Mouse (Mus musculus) forebrain, embryonic 12.5 days (tissue): ENCODE results near the gene Socs1. TPM values are rescaled to one million over a fixed set of nuclear protein-coding genes. Genes with fewer than 3 reads are reported as not detected.

Experiments
- ATAC-seq: fragments of 200-750 bp; cut with Nextera tagmentation; 2 replicates; pipeline ENCODE4 v1.8.0; 2017; ENCODE audit warnings: moderate TSS enrichment; ENCODE audit not compliant: low FRiP score
- H3K27ac ChIP-seq: fragments of 300-500 bp; sonication (generic); 2 replicates; pipeline ENCODE4 v1.5.1; 2016; ENCODE audit warnings: mild to moderate bottlenecking
- H3K27me3 ChIP-seq: fragments of 300-500 bp; sonication (generic); 2 replicates; pipeline ENCODE4 v1.6.1; 2016; ENCODE audit warnings: mild to moderate bottlenecking
- H3K36me3 ChIP-seq: fragments of 300-500 bp; sonication (generic); replicated peaks from 2 replicates; pipeline ENCODE4 v1.6.1; 2016; ENCODE audit warnings: mild to moderate bottlenecking
- H3K4me1 ChIP-seq: fragments of 300-500 bp; sonication (generic); 2 replicates; pipeline ENCODE4 v1.6.1; 2016
- H3K4me2 ChIP-seq: fragments of 300-500 bp; sonication (generic); 2 replicates; pipeline ENCODE4 v1.6.1; 2016; ENCODE audit warnings: mild to moderate bottlenecking, moderate library complexity
- H3K4me3 ChIP-seq: fragments of 300-500 bp; sonication (generic); replicated peaks from 2 replicates; pipeline ENCODE4 v1.5.1; 2016; ENCODE audit warnings: mild to moderate bottlenecking
- H3K9ac ChIP-seq: fragments of 300-500 bp; sonication (generic); 2 replicates; pipeline ENCODE4 v1.6.1; 2016; ENCODE audit warnings: mild to moderate bottlenecking
- H3K9me3 ChIP-seq: fragments of 300-500 bp; sonication (generic); 2 replicates; pipeline ENCODE4 v1.6.1; 2016
- WGBS: fragments of 180-500 bp; shearing (Covaris S2); methylation state at CpG from one replicate; pipeline ENCODE4 v1.1.7; 2016; 5-methylcytosine and 5-hydroxymethylcytosine counted together
- polyA plus RNA-seq: library from polyadenylated mRNA; unstranded; fragments of >200 nt; fragmentation: Nextera tagmentation; extraction: Ambion mirVana; gene quantifications from 2 replicates; pipeline ENCODE4 v1.2.1, GENCODE M21; 2016

Socs1 gene
- 2.2 and 2.6 TPM in 2 replicates for polyA plus RNA-seq

DNA sequence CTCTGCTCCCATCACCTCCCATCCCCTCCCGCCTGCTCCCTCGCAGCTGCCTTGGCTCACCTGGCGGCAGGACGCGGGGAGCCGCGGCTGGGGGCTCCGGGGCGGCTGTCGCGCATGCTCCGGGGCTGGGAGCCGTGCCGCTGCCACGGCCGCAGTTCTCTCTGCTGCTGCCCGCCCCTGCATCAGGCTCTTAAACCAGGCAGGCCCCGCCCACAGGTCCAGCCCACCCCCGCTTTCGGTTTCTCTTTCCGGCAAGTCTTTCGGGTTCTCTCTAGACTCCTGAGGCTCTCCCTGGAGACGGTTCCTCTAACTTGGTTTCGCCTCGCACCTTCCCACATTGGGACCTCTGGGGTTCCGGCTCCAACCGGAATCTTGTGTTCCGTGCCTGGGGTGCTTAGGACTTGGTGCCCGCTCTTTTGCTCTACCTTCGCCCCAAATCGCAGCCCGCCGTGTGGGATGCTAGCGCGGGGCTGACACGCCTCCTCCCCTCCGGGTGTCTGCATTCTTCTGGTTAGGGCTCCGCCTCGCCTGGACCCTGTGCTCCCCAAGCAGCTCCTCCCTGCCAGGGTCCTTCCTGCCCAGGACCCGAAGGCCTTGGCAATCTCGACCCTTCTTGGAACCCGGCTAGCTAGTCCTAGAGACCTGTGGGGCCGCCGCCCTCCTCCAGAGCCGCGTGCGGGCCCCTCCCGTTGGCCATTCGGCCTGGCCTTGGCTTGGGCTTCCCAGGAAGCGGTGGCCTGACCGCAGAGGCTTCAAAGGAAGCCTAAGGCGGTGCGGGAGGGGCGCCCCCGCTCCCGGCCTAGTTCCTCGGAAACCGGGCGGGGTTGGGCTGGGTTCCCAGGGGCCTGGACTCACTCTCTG, at the start of gene Socs1:
Socs1 (minus strand) TSS at position 166 of the 861 bp plus-strand sequence.
- H3K4me2 ChIP-seq, result peak within 1 kb of the TSS; percentile 82
- H3K4me3 ChIP-seq, result peak within 1 kb of the TSS; percentile 70
- WGBS, result under 1% methylated on average over 58 of the region's 59 CpGs
- H3K36me3 ChIP-seq, result no peaks in the 10 kb centered on the region
- peak within 1 kb of the TSS; percentile 65 for H3K9ac ChIP-seq
- H3K4me1 ChIP-seq, result peaks cover 30% of the 10 kb centered on the region
- ATAC-seq, result peak; percentile 88
- H3K27me3 ChIP-seq, result peaks cover 30% of the 10 kb centered on the region
- H3K27ac ChIP-seq, result peak within 1 kb of the TSS; percentile 76
- H3K9me3 ChIP-seq, result no peaks in the 10 kb centered on the region

DNA sequence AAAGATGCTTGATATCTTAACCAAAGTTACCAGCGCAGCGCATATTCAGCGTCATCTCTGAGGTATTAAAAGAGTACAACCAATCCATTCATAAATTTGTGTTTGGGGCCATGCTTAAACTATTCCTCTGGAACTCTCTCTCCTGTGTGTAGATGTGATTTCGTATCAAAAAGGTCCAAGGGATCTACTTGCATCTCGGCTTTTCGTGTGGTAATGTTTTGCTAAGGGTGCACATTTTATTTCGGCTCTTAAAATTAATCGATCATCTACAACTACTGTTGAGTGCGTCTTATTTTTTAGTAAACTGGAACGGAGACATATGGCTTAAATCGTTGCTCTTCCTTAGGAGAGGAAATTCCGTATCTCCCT, 49.2 kb upstream of the Socs1 start:
- Histone ChIP-seq H3K27ac (no peak overlapping the region), H3K4me3 (peak overlapping the region; percentile 90), H3K9me3 (no peaks in the 10 kb centered on the region), H3K4me1 (peaks cover 33% of the 10 kb centered on the region), H3K9ac (peak overlapping the region; percentile 85; the same call in 1 of the 2 replicates), H3K27me3 (peaks cover 7% of the 10 kb centered on the region), H3K4me2 (peak overlapping the region; percentile 95), H3K36me3 (no peaks in the 10 kb centered on the region)
- WGBS, result 10% methylated on average over 12 of the region's 12 CpGs
- no peak for ATAC-seq

DNA sequence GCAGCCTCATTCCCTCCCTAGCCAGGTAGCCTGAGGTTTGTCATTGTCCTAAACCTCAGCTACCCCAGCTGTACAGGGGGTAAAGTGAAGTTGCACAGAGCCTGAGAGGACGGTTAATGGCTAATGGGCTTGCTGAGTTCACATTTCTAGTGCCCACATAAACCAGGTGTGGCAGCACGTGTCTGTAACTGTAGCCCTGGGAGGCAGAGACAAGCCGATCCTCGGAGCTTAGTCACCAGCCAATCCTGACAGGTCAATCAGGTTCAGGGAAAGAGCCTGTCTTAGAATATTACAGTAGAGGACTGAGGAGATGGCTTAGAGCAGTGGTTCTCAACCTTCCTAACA, 43.1 kb upstream of the Socs1 start:
- 88% methylated on average over 4 of the region's 4 CpGs for WGBS
- ATAC-seq, result no peak
- no peaks in the 10 kb centered on the region for H3K4me1 ChIP-seq

GRCm38 (mm10) chr16:10827766-10828460, 42.6 kb upstream of the Socs1 start:
- H3K4me3 ChIP-seq, result no peak overlapping the region
- ATAC-seq, result no peak
- H3K27ac ChIP-seq, result no peak overlapping the region
- no peak overlapping the region for H3K4me2 ChIP-seq
- H3K36me3 ChIP-seq, result no peaks in the 10 kb centered on the region
- WGBS, result 85% methylated on average over 7 of the region's 7 CpGs
- no peak overlapping the region for H3K9ac ChIP-seq
- H3K27me3 ChIP-seq, result no peaks in the 10 kb centered on the region
- no peaks in the 10 kb centered on the region for H3K9me3 ChIP-seq
- H3K4me1 ChIP-seq, result no peaks in the 10 kb centered on the region

More for the DNA sequence above, 43.1 kb upstream of the Socs1 start:
- H3K9ac ChIP-seq, result no peak overlapping the region
- no peak overlapping the region for H3K4me3 ChIP-seq
- H3K4me2 ChIP-seq, result no peak overlapping the region
- H3K36me3 ChIP-seq, result no peaks in the 10 kb centered on the region
- no peak overlapping the region for H3K27ac ChIP-seq
- no peaks in the 10 kb centered on the region for H3K27me3 ChIP-seq
- no peaks in the 10 kb centered on the region for H3K9me3 ChIP-seq

DNA sequence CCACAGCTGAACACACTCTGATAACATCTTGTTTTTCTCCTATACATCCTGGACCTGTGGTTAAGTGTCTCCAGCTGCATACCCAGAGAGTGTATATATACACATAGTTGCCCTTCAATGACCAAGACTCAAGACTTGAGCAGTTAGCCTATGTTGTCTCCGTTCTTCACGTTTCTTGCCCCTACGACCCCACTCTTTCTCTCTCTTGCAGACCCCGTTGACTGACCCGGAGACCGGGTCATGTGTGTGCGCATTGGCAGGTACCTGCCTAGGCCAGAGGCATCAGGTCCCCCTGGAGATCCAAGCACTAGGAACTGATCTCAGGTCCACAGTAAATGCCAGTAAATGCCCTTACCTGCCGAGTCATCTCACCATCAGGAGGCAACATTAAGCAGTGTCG, 41.9 kb upstream of the Socs1 start:
- WGBS, result 94% methylated on average over 9 of the region's 9 CpGs
- no peak overlapping the region for H3K9ac ChIP-seq
- no peaks in the 10 kb centered on the region for H3K36me3 ChIP-seq
- no peak overlapping the region for H3K4me2 ChIP-seq
- ATAC-seq, result no peak
- H3K27me3 ChIP-seq, result no peaks in the 10 kb centered on the region
- no peaks in the 10 kb centered on the region for H3K4me1 ChIP-seq
- no peak overlapping the region for H3K27ac ChIP-seq
- H3K4me3 ChIP-seq, result no peak overlapping the region
- no peaks in the 10 kb centered on the region for H3K9me3 ChIP-seq

DNA sequence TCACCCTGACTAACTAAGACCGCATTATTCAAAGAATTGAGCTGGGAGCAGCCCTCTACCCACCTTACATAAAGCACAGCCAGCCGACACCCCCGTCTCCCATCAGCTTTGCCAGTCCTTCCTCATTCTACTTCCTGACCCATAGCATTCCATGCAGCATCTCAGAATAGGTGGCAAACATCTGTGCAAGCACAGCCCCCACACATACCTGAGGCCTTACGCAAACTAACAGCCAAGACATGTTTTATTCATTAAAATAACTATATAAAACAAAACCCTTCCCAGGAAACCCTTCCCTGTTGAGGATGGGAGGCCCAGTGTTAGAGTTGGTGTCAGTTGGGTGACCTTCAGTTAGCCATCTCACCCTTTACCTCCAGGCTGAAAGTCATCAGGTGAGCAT, 40.5 kb upstream of the Socs1 start:
- Histone ChIP-seq H3K9me3 (no peaks in the 10 kb centered on the region), H3K4me3 (no peak overlapping the region), H3K9ac (no peak overlapping the region), H3K27me3 (no peaks in the 10 kb centered on the region), H3K4me2 (no peak overlapping the region), H3K4me1 (no peaks in the 10 kb centered on the region), H3K27ac (no peak overlapping the region), H3K36me3 (no peaks in the 10 kb centered on the region)
- WGBS, result 86% methylated on average over 4 of the region's 4 CpGs
- ATAC-seq, result no peak

DNA sequence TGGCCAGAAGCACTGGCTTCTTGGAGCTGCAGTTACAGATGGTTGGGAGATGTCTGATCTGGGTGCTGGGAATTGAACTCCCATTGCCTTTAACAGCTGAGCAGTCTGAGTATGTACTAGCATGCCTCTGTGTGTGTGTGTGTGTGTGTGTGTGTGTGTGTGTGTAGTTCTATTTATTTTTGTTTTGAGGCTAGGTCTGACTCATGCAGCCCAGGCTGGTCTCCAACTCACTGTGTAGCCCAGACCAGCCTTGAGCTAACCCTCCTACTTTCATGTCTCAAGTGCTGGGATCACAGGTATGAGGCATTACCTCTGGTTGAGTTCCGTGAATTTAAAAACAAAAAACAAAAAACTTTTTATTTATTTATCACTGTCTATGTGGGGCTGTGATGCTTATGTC, 39.2 kb upstream of the Socs1 start:
- Histone ChIP-seq H3K27me3 (no peaks in the 10 kb centered on the region), H3K9ac (no peak overlapping the region), H3K4me2 (no peak overlapping the region), H3K4me1 (no peaks in the 10 kb centered on the region), H3K27ac (no peak overlapping the region), H3K4me3 (no peak overlapping the region), H3K9me3 (no peaks in the 10 kb centered on the region), H3K36me3 (no peaks in the 10 kb centered on the region)
- no peak for ATAC-seq
- WGBS, result 83% methylated on average over 1 of the region's 1 CpGs

GRCm38 (mm10) chr16:10821387-10821786, 36.1 kb upstream of the Socs1 start:
- Histone ChIP-seq H3K4me3 (no peak overlapping the region), H3K9ac (no peak overlapping the region), H3K27me3 (no peaks in the 10 kb centered on the region), H3K9me3 (no peaks in the 10 kb centered on the region), H3K4me1 (no peaks in the 10 kb centered on the region), H3K4me2 (no peak overlapping the region), H3K27ac (no peak overlapping the region), H3K36me3 (no peaks in the 10 kb centered on the region)
- 76% methylated on average over 4 of the region's 4 CpGs for WGBS
- no peak for ATAC-seq

- Histone ChIP-seq H3K9me3 (no peaks in the 10 kb centered on the region), H3K4me3 (no peak overlapping the region), H3K27ac (no peak overlapping the region), H3K4me2 (no peak overlapping the region), H3K36me3 (no peaks in the 10 kb centered on the region), H3K27me3 (no peaks in the 10 kb centered on the region), H3K9ac (no peak overlapping the region), H3K4me1 (no peaks in the 10 kb centered on the region)
- 66% methylated on average over 3 of the region's 3 CpGs for WGBS
- no peak for ATAC-seq
Observed at GRCm38 (mm10) chr16:10819966-10820365, 34.6 kb upstream of the Socs1 start.

- H3K4me1 ChIP-seq, result no peaks in the 10 kb centered on the region
- H3K4me2 ChIP-seq, result no peak overlapping the region
- no peak overlapping the region for H3K9ac ChIP-seq
- H3K4me3 ChIP-seq, result no peak overlapping the region
- H3K9me3 ChIP-seq, result no peaks in the 10 kb centered on the region
- no peak for ATAC-seq
- WGBS, result 85% methylated on average over 4 of the region's 4 CpGs
- no peaks in the 10 kb centered on the region for H3K36me3 ChIP-seq
- H3K27me3 ChIP-seq, result no peaks in the 10 kb centered on the region
- no peak overlapping the region for H3K27ac ChIP-seq
Observed at GRCm38 (mm10) chr16:10818579-10819135, 33.3 kb upstream of the Socs1 start.

GRCm38 (mm10) chr16:10814864-10815263, 29.5 kb upstream of the Socs1 start:
- ATAC-seq, result no peak
- Histone ChIP-seq H3K4me3 (no peak overlapping the region), H3K27ac (no peak overlapping the region), H3K9me3 (no peaks in the 10 kb centered on the region), H3K36me3 (no peaks in the 10 kb centered on the region), H3K4me2 (no peak overlapping the region), H3K9ac (no peak overlapping the region), H3K27me3 (no peaks in the 10 kb centered on the region), H3K4me1 (no peaks in the 10 kb centered on the region)
- 91% methylated on average over 4 of the region's 4 CpGs for WGBS

- Histone ChIP-seq H3K9me3 (no peaks in the 10 kb centered on the region), H3K27ac (no peak overlapping the region), H3K4me2 (no peak overlapping the region), H3K4me1 (no peaks in the 10 kb centered on the region), H3K27me3 (no peaks in the 10 kb centered on the region), H3K9ac (no peak overlapping the region), H3K4me3 (no peak overlapping the region), H3K36me3 (no peaks in the 10 kb centered on the region)
- 79% methylated on average over 4 of the region's 4 CpGs for WGBS
- no peak for ATAC-seq
Observed at GRCm38 (mm10) chr16:10813726-10814125, 28.4 kb upstream of the Socs1 start.
